Mouse (Mus musculus) forebrain, embryonic 12.5 days (tissue): ENCODE measurements at regions not wholly inside any gene's neighbourhood (a gene's known extent, or its start where the extent isn't known, plus 50 kb on each side); places are given as distances from the start of the nearest gene placed in this dataset.

ENCODE experiments used
- ATAC-seq: fragments of 200-750 bp; cut with Nextera tagmentation; 2 replicates; pipeline ENCODE4 v1.8.0; 2017; ENCODE audit warnings: moderate TSS enrichment; ENCODE audit not compliant: low FRiP score
- H3K27ac ChIP-seq: fragments of 300-500 bp; sonication (generic); 2 replicates; pipeline ENCODE4 v1.5.1; 2016; ENCODE audit warnings: mild to moderate bottlenecking
- H3K27me3 ChIP-seq: fragments of 300-500 bp; sonication (generic); 2 replicates; pipeline ENCODE4 v1.6.1; 2016; ENCODE audit warnings: mild to moderate bottlenecking
- H3K36me3 ChIP-seq: fragments of 300-500 bp; sonication (generic); replicated peaks from 2 replicates; pipeline ENCODE4 v1.6.1; 2016; ENCODE audit warnings: mild to moderate bottlenecking
- H3K4me1 ChIP-seq: fragments of 300-500 bp; sonication (generic); 2 replicates; pipeline ENCODE4 v1.6.1; 2016
- H3K4me2 ChIP-seq: fragments of 300-500 bp; sonication (generic); 2 replicates; pipeline ENCODE4 v1.6.1; 2016; ENCODE audit warnings: mild to moderate bottlenecking, moderate library complexity
- H3K4me3 ChIP-seq: fragments of 300-500 bp; sonication (generic); replicated peaks from 2 replicates; pipeline ENCODE4 v1.5.1; 2016; ENCODE audit warnings: mild to moderate bottlenecking
- H3K9ac ChIP-seq: fragments of 300-500 bp; sonication (generic); 2 replicates; pipeline ENCODE4 v1.6.1; 2016; ENCODE audit warnings: mild to moderate bottlenecking
- H3K9me3 ChIP-seq: fragments of 300-500 bp; sonication (generic); 2 replicates; pipeline ENCODE4 v1.6.1; 2016
- WGBS: fragments of 180-500 bp; shearing (Covaris S2); methylation state at CpG from one replicate; pipeline ENCODE4 v1.1.7; 2016; 5-methylcytosine and 5-hydroxymethylcytosine counted together

GRCm38 (mm10) chr12:79865179-79865552 is 247.6 kb downstream of the Zfp36l1 start:
- Histone ChIP-seq H3K36me3 (no peaks in the 10 kb centered on the region), H3K27ac (no peak overlapping the region), H3K4me2 (no peak overlapping the region), H3K27me3 (no peaks in the 10 kb centered on the region), H3K4me3 (no peak overlapping the region), H3K9ac (no peak overlapping the region; the same call in 1 of the 2 replicates), H3K4me1 (peaks cover 19% of the 10 kb centered on the region), H3K9me3 (no peaks in the 10 kb centered on the region)
- ATAC-seq: no peak
- 85% methylated on average over 6 of the region's 6 CpGs for WGBS

- ATAC-seq: no peak
- no peak overlapping the region for H3K9ac ChIP-seq
- H3K4me2 ChIP-seq: no peak overlapping the region
- no peaks in the 10 kb centered on the region for H3K9me3 ChIP-seq
- H3K36me3 ChIP-seq: no peaks in the 10 kb centered on the region
- H3K4me1 ChIP-seq: peaks cover 25% of the 10 kb centered on the region
- 77% methylated on average over 20 of the region's 20 CpGs for WGBS
- no peak overlapping the region for H3K4me3 ChIP-seq
- no peaks in the 10 kb centered on the region for H3K27me3 ChIP-seq
- no peak overlapping the region for H3K27ac ChIP-seq
Observed at GRCm38 (mm10) chr12:79864346-79865178, 248.3 kb downstream of the Zfp36l1 start.
